Mouse (Mus musculus) brain, embryonic 14.5 days (tissue): ENCODE measurements at regions not wholly inside any gene's neighbourhood (a gene's known extent, or its start where the extent isn't known, plus 50 kb on each side); places are given as distances from the start of the nearest gene placed in this dataset.
"Not testable (repeated sequence)": the region's sequence is repeated elsewhere in the genome, so short reads cannot be mapped to it uniquely, and the experiment has no call there.

Experiments
- DNase-seq: peaks from one replicate; pipeline ENCODE4 v3.0.0-alpha.2; 2011; ENCODE audit warnings: low read depth
- CTCF ChIP-seq: fragments of 200-500 bp; IDR thresholded peaks from 2 replicates; pipeline ENCODE4 v1.5.1; 2012; ENCODE audit warnings: inconsistent platforms, mild to moderate bottlenecking, moderate library complexity, borderline replicate concordance; ENCODE audit not compliant: insufficient read depth, insufficient read length; ENCODE audit errors: extremely low read depth
- POLR2A ChIP-seq: fragments of 200-500 bp; IDR thresholded peaks from 2 replicates; pipeline ENCODE4 v1.6.1; 2012; ENCODE audit warnings: mild to moderate bottlenecking, inconsistent platforms, borderline replicate concordance; ENCODE audit not compliant: poor library complexity, insufficient read depth, insufficient read length, severe bottlenecking; ENCODE audit errors: extremely low read depth

DNA sequence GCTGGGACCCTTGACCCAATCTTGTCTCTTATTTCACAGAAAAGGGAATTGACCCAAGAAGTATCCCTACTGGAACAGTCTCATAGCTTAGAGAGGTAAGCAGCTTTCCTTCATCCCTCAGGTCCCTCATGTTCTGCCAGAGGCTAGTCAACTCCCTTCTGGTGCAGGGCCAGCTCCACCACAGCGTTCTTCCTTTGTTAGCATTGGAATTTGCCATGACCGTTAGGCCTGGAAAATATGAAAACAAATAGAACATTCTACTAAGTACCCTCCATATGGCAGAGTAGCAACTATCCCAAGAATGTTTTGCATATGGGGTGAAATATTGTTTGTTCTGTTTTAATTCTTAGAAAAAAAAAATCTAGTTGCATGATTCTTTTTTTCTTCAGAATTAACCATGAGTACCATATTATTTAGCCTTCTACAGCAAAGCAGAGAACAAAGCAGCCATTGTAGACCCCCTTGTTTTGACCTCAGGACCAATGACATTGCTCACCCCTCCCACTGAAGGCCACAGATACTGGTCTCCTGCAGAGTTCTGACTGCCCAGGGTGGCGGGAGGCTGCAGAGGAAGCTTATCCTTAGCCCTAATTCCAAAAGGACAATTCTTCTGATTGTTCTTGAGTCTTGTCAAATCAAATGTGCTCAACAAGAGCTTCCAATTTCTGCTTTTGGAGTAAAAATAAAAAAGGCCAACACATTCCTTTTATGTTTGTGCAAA lies 78.1 kb upstream of the Ehbp1 start:
- TF ChIP-seq CTCF: no peak
- TF ChIP-seq POLR2A: no peak
- DNase-seq: peak; percentile 24

DNA sequence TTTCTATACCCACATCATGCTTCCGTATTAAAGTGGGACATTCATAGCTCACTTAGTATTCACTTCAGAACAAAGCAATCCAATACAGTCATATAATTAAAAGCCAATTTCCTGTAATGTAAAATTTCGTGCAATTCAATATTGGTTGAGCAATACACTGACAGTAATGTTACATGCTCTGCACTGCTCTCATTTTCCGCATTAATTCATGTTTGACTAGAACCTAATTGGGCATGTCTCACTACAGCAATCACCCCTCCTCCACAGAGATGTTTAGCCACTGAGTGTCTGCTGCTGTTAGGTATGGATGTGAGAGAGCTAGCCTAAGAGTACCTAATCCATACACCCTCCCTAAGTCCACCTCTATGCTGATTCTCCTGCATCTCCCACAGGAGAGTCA lies 79.7 kb upstream of the Ehbp1 start:
- TF ChIP-seq CTCF: no peak
- peak; percentile 13 for DNase-seq

DNA sequence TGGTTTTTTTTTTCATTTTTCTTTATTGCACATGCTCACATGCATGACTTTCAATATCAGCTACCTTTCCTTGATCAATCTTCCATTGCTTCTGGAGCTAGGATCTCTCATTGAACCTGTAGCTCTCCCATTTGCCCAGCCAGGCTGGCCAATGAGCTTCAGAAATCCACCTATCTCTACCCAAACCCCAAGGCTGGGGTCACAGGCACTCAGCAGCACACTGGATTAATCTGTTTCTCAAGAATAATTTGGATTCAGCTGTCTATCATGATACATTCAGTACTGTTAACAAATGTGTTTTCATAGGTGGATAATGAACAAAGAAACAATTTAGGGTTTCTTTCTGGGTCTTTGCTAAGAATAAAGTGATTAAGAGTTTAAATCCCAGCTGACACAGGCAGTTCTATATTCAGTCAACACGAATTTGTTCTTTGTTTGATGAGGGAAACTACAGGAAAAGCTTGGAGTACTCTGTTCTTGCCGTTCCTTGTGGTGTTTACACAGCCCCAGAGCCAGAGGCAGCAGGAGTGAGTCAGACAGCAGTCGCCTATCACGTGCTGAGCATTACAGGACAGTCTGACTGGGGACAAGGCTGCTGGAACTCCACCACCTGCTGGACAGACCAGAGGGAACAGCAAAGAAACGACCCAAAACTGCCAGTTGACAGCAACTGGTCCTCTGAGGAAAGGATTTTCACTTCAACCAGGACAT lies 74.6 kb upstream of the Tmem17 start:
- DNase-seq: peak; percentile 69
- TF ChIP-seq CTCF (peak; percentile 45), POLR2A (no peak)

DNA sequence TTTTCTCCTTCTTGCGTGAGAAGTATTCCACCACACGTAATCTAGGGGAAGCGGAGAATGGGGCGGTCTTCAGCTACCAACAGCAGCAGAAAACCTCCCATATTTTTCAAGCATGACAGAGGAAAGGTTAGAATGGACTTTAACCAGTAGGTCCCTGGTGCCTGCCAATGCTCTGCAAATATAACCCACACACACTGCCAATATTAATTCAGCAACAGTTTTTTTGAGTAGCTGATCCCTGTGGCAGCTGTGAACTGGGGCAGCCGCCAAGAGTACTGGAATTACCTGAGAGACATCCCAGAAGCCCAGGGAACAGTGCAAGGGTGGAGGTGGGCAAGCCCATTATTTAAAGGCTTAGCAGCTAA lies 74.1 kb upstream of the Tmem17 start:
- peak; percentile 18 for DNase-seq
- no peak for TF ChIP-seq CTCF
- no peak for TF ChIP-seq POLR2A

DNA sequence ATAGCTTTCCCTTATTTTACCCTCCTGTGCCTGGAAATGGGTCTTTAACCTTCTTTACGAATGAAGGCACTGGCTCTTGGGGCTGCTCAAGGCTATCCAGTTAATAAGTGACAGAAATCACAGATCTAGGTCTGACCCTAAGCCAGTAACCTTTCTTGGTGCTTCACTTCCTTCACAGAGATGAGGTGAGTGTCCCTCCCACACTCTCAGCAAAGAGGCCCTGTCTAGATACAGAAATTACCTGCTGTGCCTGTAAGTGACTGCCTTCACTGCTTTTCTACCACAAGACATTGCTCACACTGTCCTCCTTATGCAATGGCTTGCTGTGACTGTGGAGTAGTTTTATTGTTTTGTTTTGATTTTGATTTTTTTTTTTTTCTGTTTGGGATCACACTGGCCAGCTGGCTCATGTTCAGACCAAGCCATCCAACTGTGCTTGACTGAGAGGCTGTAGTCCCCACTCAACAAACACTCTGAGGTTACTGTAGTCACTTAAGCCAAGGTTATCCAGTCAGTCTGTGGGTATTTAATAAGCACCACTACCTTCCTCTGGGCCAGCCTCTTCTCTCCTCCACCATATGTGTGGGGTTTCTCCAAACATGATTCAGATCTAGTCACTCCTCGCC lies 73.3 kb upstream of the Tmem17 start:
- TF ChIP-seq CTCF (no peak), POLR2A (no peak)
- DNase-seq: no peak

DNA sequence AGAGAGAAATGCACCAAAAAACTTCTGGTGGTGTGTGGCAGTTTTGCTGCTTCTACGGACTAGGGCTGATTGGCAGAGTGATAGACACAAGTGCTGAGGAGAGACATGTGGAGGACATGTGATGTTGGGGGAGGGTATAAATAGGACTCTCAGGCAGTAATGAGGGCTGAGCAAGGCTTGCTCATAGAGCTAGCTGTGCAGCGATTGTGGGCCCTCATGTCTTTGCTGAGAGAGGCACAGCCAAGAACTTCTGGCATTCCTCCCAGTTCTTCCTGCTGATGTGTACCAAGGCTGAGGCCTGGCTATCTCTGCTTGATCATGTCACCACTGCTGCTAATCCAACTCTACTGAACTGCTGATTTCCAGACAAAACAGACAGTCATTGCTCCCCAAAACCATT lies 71.4 kb upstream of the Tmem17 start:
- TF ChIP-seq POLR2A (no peak), CTCF (no peak)
- peak; percentile 80 for DNase-seq

DNA sequence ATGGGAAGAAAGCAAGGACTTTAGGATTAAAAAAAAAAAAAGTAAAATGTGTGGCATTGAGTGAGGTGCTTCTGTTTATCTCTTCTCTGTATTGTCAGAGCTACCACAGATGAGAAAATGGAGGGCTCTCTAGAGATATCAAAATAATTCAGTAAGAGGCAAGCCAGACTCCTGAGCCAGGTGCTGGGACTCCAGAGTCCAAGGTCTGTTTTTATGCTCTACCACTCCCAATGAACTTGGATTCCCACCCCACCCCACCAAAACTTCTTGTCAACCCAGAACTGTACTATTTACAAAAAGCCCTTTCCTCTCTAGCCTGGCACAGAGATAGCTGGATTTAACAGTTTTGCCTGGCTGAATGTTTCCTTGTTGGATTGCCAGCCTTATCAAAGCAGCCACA lies 58.7 kb upstream of the Tmem17 start:
- no peak for DNase-seq
- TF ChIP-seq POLR2A: no peak
- no peak for TF ChIP-seq CTCF

DNA sequence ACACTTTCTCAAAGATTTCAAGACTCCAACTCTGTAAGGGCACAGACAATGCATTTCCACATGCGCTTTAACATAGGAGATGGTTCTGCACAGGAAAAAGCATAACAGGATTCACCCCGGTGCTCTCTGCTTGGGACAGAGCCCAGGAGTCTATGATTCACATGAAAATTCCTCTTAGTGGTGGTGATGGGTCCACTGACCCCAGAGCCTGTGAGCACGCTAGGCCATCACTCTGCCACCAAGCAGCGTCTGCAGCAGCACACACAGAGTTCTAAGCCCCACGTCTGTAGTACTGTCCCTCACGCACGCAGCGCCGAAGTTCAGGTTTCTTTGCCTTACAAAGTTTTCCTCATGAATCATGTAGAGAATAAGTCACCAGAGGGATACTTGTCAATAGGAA lies 55.6 kb upstream of the Tmem17 start:
- TF ChIP-seq CTCF: no peak
- no peak for TF ChIP-seq POLR2A
- DNase-seq: no peak

DNA sequence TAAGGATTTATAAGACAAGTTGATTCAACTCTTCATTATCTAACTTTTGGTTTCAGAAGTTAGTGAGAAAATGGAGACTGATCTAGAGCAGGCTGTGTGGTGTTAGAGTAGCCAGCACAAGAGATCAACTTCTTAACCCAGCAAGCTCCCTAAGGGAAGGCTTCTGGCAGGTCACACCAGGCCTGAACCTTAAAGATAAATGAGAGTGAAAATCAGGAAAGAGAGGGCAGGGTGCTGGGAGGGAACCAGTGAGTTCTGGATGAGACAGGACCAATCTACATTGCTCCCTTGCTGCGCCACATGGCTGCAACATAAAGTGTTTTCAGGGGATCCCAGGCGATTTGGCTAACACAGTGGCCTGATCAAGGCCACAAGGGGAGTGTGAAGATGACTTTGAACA lies 54.7 kb upstream of the Tmem17 start:
- no peak for DNase-seq
- TF ChIP-seq POLR2A (no peak), CTCF (no peak)

DNA sequence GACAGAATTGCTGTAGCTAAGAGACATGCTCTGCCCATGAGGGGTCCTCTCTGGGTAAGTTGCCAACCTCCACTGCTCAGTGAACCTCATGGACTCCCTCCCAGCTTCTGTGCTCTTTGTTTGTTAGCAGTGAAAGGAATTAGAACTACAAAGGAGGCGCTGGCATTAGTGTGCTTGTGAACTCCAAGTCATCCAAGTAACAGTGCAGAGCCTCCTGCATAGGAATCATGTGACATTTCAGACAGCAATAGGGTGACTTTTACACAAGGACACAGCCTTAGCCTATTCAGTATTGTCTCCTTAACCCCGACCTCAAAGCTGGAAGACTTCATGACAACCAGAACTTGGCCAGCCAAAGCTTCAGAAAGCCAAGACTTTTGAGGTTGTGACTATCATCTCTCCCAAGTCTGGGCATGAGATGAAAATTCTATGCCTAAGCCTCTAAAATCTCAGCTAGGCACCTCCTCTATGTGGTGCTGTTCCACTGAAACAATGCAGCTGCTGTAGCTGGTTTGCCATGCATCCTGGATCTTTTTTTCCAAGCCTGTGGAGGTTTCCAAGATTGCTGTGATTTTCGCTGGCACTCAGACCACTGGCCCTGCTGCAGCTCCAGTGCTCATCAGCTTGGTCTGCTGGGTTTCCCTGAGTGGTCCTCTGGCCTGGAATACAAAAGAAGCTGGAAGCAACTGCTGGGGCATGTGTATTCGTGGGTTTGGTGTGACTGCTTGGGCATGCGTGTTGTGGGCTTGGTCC lies 52.8 kb upstream of the Tmem17 start:
- peak; percentile 88 for DNase-seq
- TF ChIP-seq CTCF: no peak
- no peak for TF ChIP-seq POLR2A

DNA sequence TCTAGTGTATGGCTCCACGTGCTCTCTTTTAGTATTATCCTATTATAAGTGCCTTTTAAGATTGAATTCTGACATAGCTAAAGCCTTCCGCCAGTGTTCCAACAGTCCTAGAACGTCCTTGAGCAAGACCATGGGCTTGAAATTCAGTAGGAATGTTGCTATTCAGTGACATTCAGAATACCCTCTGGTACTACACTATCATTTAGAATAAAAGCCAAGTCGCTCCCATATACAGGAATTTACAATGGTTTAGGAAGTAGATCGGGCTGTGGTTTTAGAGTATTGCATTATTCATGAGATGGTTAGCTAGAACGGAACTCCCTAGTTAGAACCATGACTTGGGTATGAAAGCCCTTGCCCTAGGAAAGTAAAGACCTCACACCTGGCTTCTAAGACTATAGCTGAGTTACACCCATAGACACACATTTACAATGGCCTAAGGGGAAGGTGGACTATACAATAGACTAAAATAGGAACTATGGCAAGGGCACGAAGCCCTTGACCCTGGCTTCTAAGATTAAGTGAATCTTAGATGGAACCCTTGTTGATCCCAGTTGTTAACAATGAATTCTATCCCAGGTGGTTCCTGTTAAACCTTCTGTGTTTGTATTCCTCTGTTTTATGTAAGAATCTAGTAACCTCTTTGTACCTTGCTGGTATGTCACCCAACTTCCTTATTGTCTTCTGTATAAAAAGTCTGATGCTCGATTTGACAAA lies 50.7 kb upstream of the Tmem17 start:
- not testable (repeated sequence) for DNase-seq
